Mouse (Mus musculus) liver, embryonic 14.5 days (tissue): ENCODE measurements around the gene Gsn.

ENCODE experiments used
- CTCF ChIP-seq: IDR thresholded peaks from 2 replicates; pipeline ENCODE4 v1.5.1; 2016; ENCODE audit warnings: antibody characterized with exemption, low read depth, control low read depth
- EP300 ChIP-seq: IDR thresholded peaks from 2 replicates; pipeline ENCODE4 v1.6.1; 2016; ENCODE audit warnings: antibody characterized with exemption, low read depth

DNA sequence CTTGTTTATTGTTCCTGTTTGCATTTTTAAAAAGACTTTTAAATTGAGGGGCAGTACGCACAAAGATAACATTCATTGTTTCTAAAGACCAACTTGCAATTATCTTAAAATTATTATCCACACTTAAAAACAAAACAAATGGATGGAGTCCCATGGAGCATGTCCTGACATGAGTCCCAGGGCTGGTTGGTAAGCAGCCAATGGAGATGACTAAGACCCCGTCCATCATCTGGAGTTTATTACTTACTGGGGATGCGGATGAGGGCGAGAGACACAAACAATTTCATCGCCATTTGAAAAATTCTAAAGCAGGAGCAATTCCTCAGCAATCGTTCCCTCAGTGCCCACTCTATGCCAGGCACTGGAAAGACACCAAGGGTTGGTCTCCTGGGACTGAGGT is 21.2 kb upstream of the Gsn start:
- TF ChIP-seq CTCF (no peak), EP300 (no peak)
